Mouse (Mus musculus): ENCODE measurements around the gene Rnf5. TPM values are rescaled to one million over a fixed set of nuclear protein-coding genes. Genes with fewer than 3 reads are reported as not detected.

The Rnf5 gene
- polyA plus RNA-seq (2015; fragmentation: Nextera tagmentation; extraction: Ambion mirVana), result 82.9 and 83.6 TPM in 2 replicates

GRCm38 (mm10) chr17:34603375-34604060 is at the start of gene Rnf5:
TSS of gene Rnf5 (minus strand) at chr17:34603690.
- WGBS, result under 1% methylated on average over 30 of the region's 30 CpGs
- Histone ChIP-seq H3K9ac (ENCODE audit: low read length) (peak within 1 kb of the TSS; percentile 66), H3K9me3 (ENCODE audit: control insufficient read depth, low read length) (no peaks in the 10 kb centered on the region)

DNA sequence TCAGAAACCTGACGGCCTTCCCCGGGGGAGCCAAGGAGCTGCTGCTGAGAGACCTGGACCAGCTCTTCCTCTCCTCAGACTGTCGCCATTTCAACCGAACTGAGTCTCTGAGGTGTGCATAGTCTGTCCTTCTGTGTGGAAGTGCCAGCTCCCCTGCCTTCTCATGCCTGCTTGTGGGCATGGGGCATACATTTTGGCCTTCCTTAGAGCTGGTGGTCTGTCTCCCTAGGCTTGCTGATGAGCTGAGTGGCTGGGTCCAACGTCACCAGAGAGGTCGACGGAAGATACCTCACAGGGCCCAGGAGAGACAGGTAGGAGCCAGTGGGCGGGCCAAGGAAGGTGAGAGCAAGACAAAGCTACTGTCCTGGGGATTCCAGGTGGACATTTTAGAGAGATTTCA is 49.5 kb upstream of the Rnf5 start:
- no peak overlapping the region for H3K9ac ChIP-seq (ENCODE audit: low read length)
- no peak overlapping the region for H3K4me3 ChIP-seq (ENCODE audit: low read depth, low read length)
- no peak overlapping the region for H3K4me2 ChIP-seq (replicated peaks; ENCODE audit: low read depth)
- H3K4me1 ChIP-seq (replicated peaks; ENCODE audit: control insufficient read depth, insufficient read depth), result no peaks in the 10 kb centered on the region; the same call in 1 of the 2 replicates
- DNase-seq (ENCODE audit: low spot score) (no peak), ATAC-seq (ENCODE audit: low FRiP score, low TSS enrichment) (no peak)
- no peaks in the 10 kb centered on the region for H3K9me3 ChIP-seq (ENCODE audit: control insufficient read depth, low read length)
- WGBS, result 88% methylated on average over 8 of the region's 8 CpGs
- no peaks in the 10 kb centered on the region for H3K27me3 ChIP-seq (ENCODE audit: control insufficient read depth, insufficient read depth, low read length)
- TF ChIP-seq EP300 (optimal IDR thresholded peaks at IDR 0.05), result no peak
- no peak for TF ChIP-seq CTCF (IDR thresholded peaks at IDR 0.05; ENCODE audit: low read depth)
- H3K27ac ChIP-seq (replicated peaks), result no peak overlapping the region
- H3K36me3 ChIP-seq (ENCODE audit: control insufficient read depth, insufficient read depth, low read length), result peaks cover 12% of the 10 kb centered on the region

More at GRCm38 (mm10) chr17:34603375-34604060, at the start of gene Rnf5:
- peak within 1 kb of the TSS; percentile 88 for H3K4me2 ChIP-seq (replicated peaks; ENCODE audit: low read depth)
- H3K4me1 ChIP-seq (replicated peaks; ENCODE audit: control insufficient read depth, insufficient read depth), result 0 out of 2 replicates have a peak, but pooled peaks cover 3% of the 10 kb centered on the region
- peak within 1 kb of the TSS; percentile 93 for H3K27ac ChIP-seq (replicated peaks)
- ATAC-seq (ENCODE audit: low FRiP score, low TSS enrichment), result peak; percentile 93
- DNase-seq (ENCODE audit: low spot score), result peak; percentile 99
- TF ChIP-seq CTCF (IDR thresholded peaks at IDR 0.05; ENCODE audit: low read depth) (no peak), EP300 (optimal IDR thresholded peaks at IDR 0.05) (peak; percentile 97)
- H3K36me3 ChIP-seq (ENCODE audit: control insufficient read depth, insufficient read depth, low read length), result peaks cover 8% of the 10 kb centered on the region
- H3K4me3 ChIP-seq (ENCODE audit: low read depth, low read length), result peak within 1 kb of the TSS; percentile 62
- no peaks in the 10 kb centered on the region for H3K27me3 ChIP-seq (ENCODE audit: control insufficient read depth, insufficient read depth, low read length)

GRCm38 (mm10) chr17:34652546-34652945 is 49.1 kb upstream of the Rnf5 start:
- no peak overlapping the region for H3K9ac ChIP-seq (ENCODE audit: low read length)
- H3K9me3 ChIP-seq (ENCODE audit: control insufficient read depth, low read length), result no peaks in the 10 kb centered on the region
- H3K27me3 ChIP-seq (ENCODE audit: control insufficient read depth, insufficient read depth, low read length), result no peaks in the 10 kb centered on the region
- peaks cover 12% of the 10 kb centered on the region for H3K36me3 ChIP-seq (ENCODE audit: control insufficient read depth, insufficient read depth, low read length)
- ATAC-seq (ENCODE audit: low FRiP score, low TSS enrichment) (no peak), DNase-seq (ENCODE audit: low spot score) (no peak)
- TF ChIP-seq EP300 (optimal IDR thresholded peaks at IDR 0.05) (no peak), CTCF (IDR thresholded peaks at IDR 0.05; ENCODE audit: low read depth) (no peak)
- no peak overlapping the region for H3K4me2 ChIP-seq (replicated peaks; ENCODE audit: low read depth)
- 88% methylated on average over 10 of the region's 10 CpGs for WGBS
- no peak overlapping the region for H3K27ac ChIP-seq (replicated peaks)
- H3K4me3 ChIP-seq (ENCODE audit: low read depth, low read length), result no peak overlapping the region
- H3K4me1 ChIP-seq (replicated peaks; ENCODE audit: control insufficient read depth, insufficient read depth), result no peaks in the 10 kb centered on the region; the same call in 1 of the 2 replicates

- 52% methylated on average over 19 of the region's 19 CpGs for WGBS
- peak; percentile 77 for TF ChIP-seq CTCF (IDR thresholded peaks at IDR 0.05; ENCODE audit: low read depth)
- TF ChIP-seq EP300 (optimal IDR thresholded peaks at IDR 0.05), result no peak
- H3K27ac ChIP-seq (replicated peaks), result no peak overlapping the region
- H3K36me3 ChIP-seq (ENCODE audit: control insufficient read depth, insufficient read depth, low read length), result peaks cover 12% of the 10 kb centered on the region
- no peaks in the 10 kb centered on the region for H3K27me3 ChIP-seq (ENCODE audit: control insufficient read depth, insufficient read depth, low read length)
- H3K9ac ChIP-seq (ENCODE audit: low read length), result no peak overlapping the region
- no peaks in the 10 kb centered on the region for H3K9me3 ChIP-seq (ENCODE audit: control insufficient read depth, low read length)
- no peaks in the 10 kb centered on the region; the same call in 1 of the 2 replicates for H3K4me1 ChIP-seq (replicated peaks; ENCODE audit: control insufficient read depth, insufficient read depth)
- DNase-seq (ENCODE audit: low spot score) (peak; percentile 72), ATAC-seq (ENCODE audit: low FRiP score, low TSS enrichment) (no peak)
- no peak overlapping the region for H3K4me3 ChIP-seq (ENCODE audit: low read depth, low read length)
- no peak overlapping the region for H3K4me2 ChIP-seq (replicated peaks; ENCODE audit: low read depth)
Observed at GRCm38 (mm10) chr17:34651507-34652221, 48.2 kb upstream of the Rnf5 start.

DNA sequence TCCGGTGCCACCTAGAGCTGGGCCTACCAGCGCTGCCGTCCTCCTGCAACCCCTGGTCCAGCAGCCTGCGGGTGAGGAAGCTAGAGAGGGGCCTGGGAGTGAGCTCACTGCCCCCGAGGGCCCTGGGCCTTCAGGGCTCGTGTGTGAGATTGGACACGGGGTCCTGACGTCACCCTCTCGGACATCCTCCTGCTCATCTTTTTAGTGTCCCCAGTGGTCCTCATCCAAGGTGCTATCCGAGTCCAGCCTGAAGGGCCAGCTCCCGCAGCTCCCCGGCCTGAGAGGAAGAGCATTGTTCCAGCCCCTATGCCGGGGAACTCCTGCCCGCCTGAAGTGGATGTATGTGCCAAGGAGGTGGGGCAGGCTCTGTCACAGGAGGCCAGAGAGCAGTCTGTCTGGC is 47.3 kb upstream of the Rnf5 start:
- peaks cover 12% of the 10 kb centered on the region for H3K36me3 ChIP-seq (ENCODE audit: control insufficient read depth, insufficient read depth, low read length)
- no peak for TF ChIP-seq EP300 (optimal IDR thresholded peaks at IDR 0.05)

More for the DNA sequence above, 47.3 kb upstream of the Rnf5 start:
- ATAC-seq (ENCODE audit: low FRiP score, low TSS enrichment) (no peak), DNase-seq (ENCODE audit: low spot score) (no peak)
- H3K27me3 ChIP-seq (ENCODE audit: control insufficient read depth, insufficient read depth, low read length), result no peaks in the 10 kb centered on the region
- H3K27ac ChIP-seq (replicated peaks), result no peak overlapping the region
- no peaks in the 10 kb centered on the region; the same call in 1 of the 2 replicates for H3K4me1 ChIP-seq (replicated peaks; ENCODE audit: control insufficient read depth, insufficient read depth)
- no peak overlapping the region for H3K9ac ChIP-seq (ENCODE audit: low read length)
- H3K9me3 ChIP-seq (ENCODE audit: control insufficient read depth, low read length), result no peaks in the 10 kb centered on the region
- 90% methylated on average over 14 of the region's 14 CpGs for WGBS
- H3K4me2 ChIP-seq (replicated peaks; ENCODE audit: low read depth), result no peak overlapping the region
- H3K4me3 ChIP-seq (ENCODE audit: low read depth, low read length), result no peak overlapping the region

Data from stomach, postnatal 0 days (tissue).